Mouse (Mus musculus): ENCODE measurements around the gene Mthfd2l. TPM values are rescaled to one million over a fixed set of nuclear protein-coding genes. Genes with fewer than 3 reads are reported as not detected.

The Mthfd2l gene
- polyA plus RNA-seq, 1 experiment from 2014 or later = 58.7 TPM

DNA sequence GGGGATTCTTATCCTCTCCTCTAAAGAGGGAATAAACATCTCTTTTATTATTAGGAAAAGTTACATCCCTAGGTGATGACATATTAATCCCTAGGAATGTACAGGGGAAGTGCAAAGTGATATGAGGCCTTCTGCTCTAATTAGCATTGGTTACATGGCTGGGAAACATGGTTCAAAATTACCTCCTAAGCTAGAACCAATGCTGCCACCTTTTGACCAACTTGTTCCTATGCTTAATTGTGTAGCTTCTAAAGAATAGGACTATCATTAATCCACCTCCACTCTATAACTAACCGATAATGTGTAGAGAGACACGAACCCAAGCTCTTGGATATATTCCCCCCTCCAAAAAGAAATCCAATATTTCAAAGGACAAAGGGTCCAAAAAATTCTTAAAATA, 99.7 kb downstream of the Mthfd2l start:
- Histone ChIP-seq H3K4me3 (replicated peaks; ENCODE audit: low read length) (no peak overlapping the region), H3K9ac (replicated peaks; ENCODE audit: low read depth, low read length) (no peak overlapping the region), H3K4me2 (ENCODE audit: low read length) (no peak overlapping the region), H3K36me3 (ENCODE audit: control insufficient read depth, insufficient read depth) (no peaks in the 10 kb centered on the region), H3K27me3 (replicated peaks; ENCODE audit: control insufficient read depth, insufficient read depth, low read length) (no peaks in the 10 kb centered on the region), H3K9me3 (ENCODE audit: control insufficient read depth, low read length) (no peaks in the 10 kb centered on the region), H3K4me1 (replicated peaks; ENCODE audit: control insufficient read depth, insufficient read depth, low read length) (no peaks in the 10 kb centered on the region), H3K27ac (ENCODE audit: low read length) (no peak overlapping the region)
- ATAC-seq = no peak
- WGBS = 97% methylated on average over 2 of the region's 2 CpGs

DNA sequence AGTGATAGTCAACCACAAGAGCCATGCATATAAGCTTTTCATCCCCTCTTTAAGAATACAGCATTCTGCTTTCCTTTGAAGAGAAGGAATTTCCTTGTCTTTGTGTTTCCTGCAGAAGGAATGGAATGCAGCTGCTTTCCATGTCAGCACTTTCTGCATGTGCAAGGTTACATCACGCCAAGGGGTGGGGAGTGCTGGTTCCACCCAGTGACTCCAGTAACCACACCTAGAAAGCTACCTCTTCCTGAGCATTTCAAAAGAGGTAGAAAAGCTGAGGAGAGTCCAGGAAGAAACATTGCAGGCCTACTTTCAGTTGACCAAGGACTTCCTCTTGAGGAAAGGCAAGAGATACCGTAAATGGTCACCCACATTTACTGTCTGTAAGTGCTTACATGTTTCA, 104.4 kb downstream of the Mthfd2l start:
- no peak overlapping the region for H3K4me3 ChIP-seq (replicated peaks; ENCODE audit: low read length)
- H3K36me3 ChIP-seq (ENCODE audit: control insufficient read depth, insufficient read depth) = no peaks in the 10 kb centered on the region
- H3K9me3 ChIP-seq (ENCODE audit: control insufficient read depth, low read length) = no peaks in the 10 kb centered on the region
- no peak overlapping the region for H3K4me2 ChIP-seq (ENCODE audit: low read length)
- H3K4me1 ChIP-seq (replicated peaks; ENCODE audit: control insufficient read depth, insufficient read depth, low read length) = no peaks in the 10 kb centered on the region
- no peak overlapping the region for H3K9ac ChIP-seq (replicated peaks; ENCODE audit: low read depth, low read length)
- 87% methylated on average over 2 of the region's 2 CpGs for WGBS
- no peak overlapping the region for H3K27ac ChIP-seq (ENCODE audit: low read length)
- H3K27me3 ChIP-seq (replicated peaks; ENCODE audit: control insufficient read depth, insufficient read depth, low read length) = no peaks in the 10 kb centered on the region
- ATAC-seq = no peak

- no peaks in the 10 kb centered on the region for H3K27me3 ChIP-seq (replicated peaks; ENCODE audit: control insufficient read depth, insufficient read depth, low read length)
Measured at GRCm38 (mm10) chr5:91036628-91037027, 105.7 kb downstream of the Mthfd2l start.

GRCm38 (mm10) chr5:91037756-91038155, 106.8 kb downstream of the Mthfd2l start:
- 83% methylated on average over 2 of the region's 2 CpGs for WGBS
- ATAC-seq = no peak
- H3K4me3 ChIP-seq (replicated peaks; ENCODE audit: low read length) = no peak overlapping the region

More at GRCm38 (mm10) chr5:91036628-91037027, 105.7 kb downstream of the Mthfd2l start:
- no peak for ATAC-seq
- Histone ChIP-seq H3K4me2 (ENCODE audit: low read length) (no peak overlapping the region), H3K9ac (replicated peaks; ENCODE audit: low read depth, low read length) (no peak overlapping the region), H3K4me1 (replicated peaks; ENCODE audit: control insufficient read depth, insufficient read depth, low read length) (no peaks in the 10 kb centered on the region), H3K27ac (ENCODE audit: low read length) (no peak overlapping the region), H3K9me3 (ENCODE audit: control insufficient read depth, low read length) (no peaks in the 10 kb centered on the region), H3K4me3 (replicated peaks; ENCODE audit: low read length) (no peak overlapping the region), H3K36me3 (ENCODE audit: control insufficient read depth, insufficient read depth) (no peaks in the 10 kb centered on the region)
- 84% methylated on average over 4 of the region's 4 CpGs for WGBS

GRCm38 (mm10) chr5:91038547-91038946, 107.6 kb downstream of the Mthfd2l start:
- no peaks in the 10 kb centered on the region for H3K27me3 ChIP-seq (replicated peaks; ENCODE audit: control insufficient read depth, insufficient read depth, low read length)
- no peaks in the 10 kb centered on the region for H3K36me3 ChIP-seq (ENCODE audit: control insufficient read depth, insufficient read depth)
- WGBS = 15% methylated on average over 2 of the region's 2 CpGs

More at GRCm38 (mm10) chr5:91037756-91038155, 106.8 kb downstream of the Mthfd2l start:
- Histone ChIP-seq H3K4me1 (replicated peaks; ENCODE audit: control insufficient read depth, insufficient read depth, low read length) (no peaks in the 10 kb centered on the region), H3K36me3 (ENCODE audit: control insufficient read depth, insufficient read depth) (no peaks in the 10 kb centered on the region), H3K4me2 (ENCODE audit: low read length) (no peak overlapping the region), H3K27ac (ENCODE audit: low read length) (no peak overlapping the region), H3K9ac (replicated peaks; ENCODE audit: low read depth, low read length) (no peak overlapping the region), H3K9me3 (ENCODE audit: control insufficient read depth, low read length) (no peaks in the 10 kb centered on the region), H3K27me3 (replicated peaks; ENCODE audit: control insufficient read depth, insufficient read depth, low read length) (no peaks in the 10 kb centered on the region)

GRCm38 (mm10) chr5:91038963-91039362, 108.0 kb downstream of the Mthfd2l start:
- Histone ChIP-seq H3K4me1 (replicated peaks; ENCODE audit: control insufficient read depth, insufficient read depth, low read length) (no peaks in the 10 kb centered on the region), H3K4me3 (replicated peaks; ENCODE audit: low read length) (no peak overlapping the region), H3K36me3 (ENCODE audit: control insufficient read depth, insufficient read depth) (no peaks in the 10 kb centered on the region), H3K9ac (replicated peaks; ENCODE audit: low read depth, low read length) (no peak overlapping the region), H3K27me3 (replicated peaks; ENCODE audit: control insufficient read depth, insufficient read depth, low read length) (no peaks in the 10 kb centered on the region), H3K4me2 (ENCODE audit: low read length) (no peak overlapping the region), H3K27ac (ENCODE audit: low read length) (no peak overlapping the region), H3K9me3 (ENCODE audit: control insufficient read depth, low read length) (no peaks in the 10 kb centered on the region)
- 83% methylated on average over 2 of the region's 2 CpGs for WGBS
- no peak for ATAC-seq

More at GRCm38 (mm10) chr5:91038547-91038946, 107.6 kb downstream of the Mthfd2l start:
- no peak for ATAC-seq
- Histone ChIP-seq H3K9me3 (ENCODE audit: control insufficient read depth, low read length) (no peaks in the 10 kb centered on the region), H3K4me1 (replicated peaks; ENCODE audit: control insufficient read depth, insufficient read depth, low read length) (no peaks in the 10 kb centered on the region), H3K4me2 (ENCODE audit: low read length) (no peak overlapping the region), H3K9ac (replicated peaks; ENCODE audit: low read depth, low read length) (no peak overlapping the region), H3K4me3 (replicated peaks; ENCODE audit: low read length) (no peak overlapping the region), H3K27ac (ENCODE audit: low read length) (no peak overlapping the region)

GRCm38 (mm10) chr5:91047987-91048386, 117.1 kb downstream of the Mthfd2l start:
- no peaks in the 10 kb centered on the region for H3K4me1 ChIP-seq (replicated peaks; ENCODE audit: control insufficient read depth, insufficient read depth, low read length)
- no peak overlapping the region for H3K4me3 ChIP-seq (replicated peaks; ENCODE audit: low read length)
- H3K4me2 ChIP-seq (ENCODE audit: low read length) = no peak overlapping the region
- no peak for ATAC-seq
- no peaks in the 10 kb centered on the region for H3K36me3 ChIP-seq (ENCODE audit: control insufficient read depth, insufficient read depth)
- no peak overlapping the region for H3K9ac ChIP-seq (replicated peaks; ENCODE audit: low read depth, low read length)
- H3K9me3 ChIP-seq (ENCODE audit: control insufficient read depth, low read length) = no peaks in the 10 kb centered on the region
- no peaks in the 10 kb centered on the region for H3K27me3 ChIP-seq (replicated peaks; ENCODE audit: control insufficient read depth, insufficient read depth, low read length)
- WGBS = 75% methylated on average over 6 of the region's 6 CpGs
- no peak overlapping the region for H3K27ac ChIP-seq (ENCODE audit: low read length)

- 72% methylated on average over 8 of the region's 8 CpGs for WGBS
- Histone ChIP-seq H3K4me3 (replicated peaks; ENCODE audit: low read length) (no peak overlapping the region), H3K36me3 (ENCODE audit: control insufficient read depth, insufficient read depth) (no peaks in the 10 kb centered on the region), H3K9ac (replicated peaks; ENCODE audit: low read depth, low read length) (no peak overlapping the region), H3K4me1 (replicated peaks; ENCODE audit: control insufficient read depth, insufficient read depth, low read length) (no peaks in the 10 kb centered on the region), H3K27ac (ENCODE audit: low read length) (no peak overlapping the region), H3K4me2 (ENCODE audit: low read length) (no peak overlapping the region), H3K9me3 (ENCODE audit: control insufficient read depth, low read length) (no peaks in the 10 kb centered on the region), H3K27me3 (replicated peaks; ENCODE audit: control insufficient read depth, insufficient read depth, low read length) (no peaks in the 10 kb centered on the region)
- ATAC-seq = no peak
Measured at GRCm38 (mm10) chr5:91048397-91048796, 117.5 kb downstream of the Mthfd2l start.

Measured in forebrain, embryonic 16.5 days (tissue).